Mouse (Mus musculus) thymus, postnatal 10 days (tissue): Measurements from ENCODE around the gene Robo3.

ENCODE experiments used
- DNase-seq, 2 experiments: peaks; one replicate each; pipeline ENCODE4 v3.0.0; 2021; ENCODE audit warnings: low spot score in 2 of 2

The Robo3 gene

GRCm38 (mm10) chr9:37430582-37430981, 2.5 kb downstream of the Robo3 start:
- DNase-seq = peak; percentile 51 to 79

- no peak for DNase-seq
These were observed 3.7 kb downstream of the Robo3 start for GRCm38 (mm10) chr9:37429326-37429725.

- DNase-seq = peak; percentile 31 to 44
These were observed 11.8 kb downstream of the Robo3 start for GRCm38 (mm10) chr9:37421239-37421638.

- DNase-seq = peak; percentile 63 to 72
These were observed 12.4 kb downstream of the Robo3 start for GRCm38 (mm10) chr9:37420676-37421075.

GRCm38 (mm10) chr9:37418791-37419190, 14.3 kb downstream of the Robo3 start:
- no peak for DNase-seq

DNA sequence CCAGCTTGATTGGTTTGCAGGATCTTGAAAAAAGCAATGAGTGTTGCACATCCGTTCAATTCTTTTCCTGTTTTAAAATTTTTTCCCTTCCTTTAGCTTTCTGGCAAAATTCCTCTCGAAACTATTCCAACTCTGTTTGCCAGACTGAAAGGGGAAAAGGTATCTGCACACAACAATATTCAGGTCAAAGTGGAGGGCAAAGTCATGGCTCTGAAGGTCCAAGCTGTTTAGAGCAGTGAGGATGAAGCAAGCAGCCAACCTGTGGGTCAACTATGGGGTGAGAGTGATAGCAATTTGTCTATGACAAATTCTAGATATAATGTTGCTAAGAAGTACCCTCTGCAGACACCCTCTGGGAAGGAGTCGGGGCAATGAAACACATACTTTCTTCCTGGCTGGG, 18.4 kb downstream of the Robo3 start:
- DNase-seq = no peak

GRCm38 (mm10) chr9:37412989-37413388, 20.1 kb downstream of the Robo3 start:
- DNase-seq = no peak

DNA sequence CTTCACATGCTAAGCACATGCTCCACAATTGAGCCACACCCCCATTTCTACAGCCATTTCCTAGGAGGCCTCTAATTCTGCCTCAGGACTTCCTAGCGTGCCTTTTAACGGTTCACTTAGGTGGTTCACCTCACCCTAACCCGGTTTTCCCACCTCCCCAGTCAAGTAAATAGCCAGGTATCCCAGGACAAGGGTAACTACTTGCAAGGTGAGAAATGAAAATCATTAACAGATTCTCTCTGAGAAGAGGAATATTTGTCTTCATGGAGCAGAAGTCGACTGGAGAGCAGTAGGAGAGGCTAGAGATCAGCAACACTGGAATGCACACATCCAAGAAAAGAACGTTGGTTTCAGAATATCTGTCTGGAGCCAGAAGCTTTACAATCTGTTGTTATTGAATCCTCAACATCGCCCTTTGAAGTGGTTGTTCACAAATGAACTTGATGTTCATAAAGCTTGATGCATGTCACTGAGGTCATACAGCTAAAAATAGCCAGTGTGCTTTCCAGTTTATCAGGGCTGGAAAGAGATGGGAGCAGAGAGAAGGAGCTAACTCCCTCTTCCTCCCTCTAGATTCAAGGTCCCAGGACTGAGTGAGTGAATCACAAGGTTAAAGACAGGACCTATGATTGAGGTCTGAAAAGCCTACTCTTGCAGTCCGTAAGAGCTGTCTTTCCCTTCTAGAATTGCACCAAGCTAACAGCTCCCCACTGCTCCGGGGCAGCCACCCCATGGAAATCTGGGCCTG, 23.2 kb downstream of the Robo3 start:
- DNase-seq = no peak

GRCm38 (mm10) chr9:37407850-37408502, 25.1 kb downstream of the Robo3 start:
- DNase-seq = no peak

DNA sequence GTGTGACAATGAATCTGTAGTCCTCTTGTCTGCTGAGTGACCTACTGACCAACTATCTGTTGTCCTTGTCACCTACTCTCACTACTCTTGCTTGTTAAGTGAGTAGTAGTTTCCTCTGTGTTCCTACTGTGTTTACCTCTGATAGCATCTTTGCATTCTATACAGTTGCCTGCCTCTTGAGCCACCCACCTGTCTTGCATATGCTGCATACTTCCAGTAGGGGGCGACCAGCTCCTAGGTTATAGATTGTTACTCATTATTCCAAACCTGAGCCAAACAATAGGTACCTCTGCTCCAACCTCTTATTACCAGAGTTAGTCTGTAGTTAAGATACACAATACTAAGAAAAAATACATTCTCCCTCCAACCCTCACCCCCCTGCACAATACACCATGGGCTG, 26.7 kb downstream of the Robo3 start:
- DNase-seq = peak in 1 of 2 experiments; percentile 36

- no peak for DNase-seq
These were observed 30.0 kb downstream of the Robo3 start for GRCm38 (mm10) chr9:37403011-37403410.

GRCm38 (mm10) chr9:37402501-37402900, 30.5 kb downstream of the Robo3 start:
- DNase-seq = no peak

- DNase-seq = no peak
These were observed 31.2 kb downstream of the Robo3 start, which contains the start of gene Robo4 for GRCm38 (mm10) chr9:37401802-37402201. TSS of gene Robo4 (plus strand) at chr9:37401897.

- no peak for DNase-seq
These were observed 32.5 kb downstream of the Robo3 start for GRCm38 (mm10) chr9:37400585-37400984.

DNA sequence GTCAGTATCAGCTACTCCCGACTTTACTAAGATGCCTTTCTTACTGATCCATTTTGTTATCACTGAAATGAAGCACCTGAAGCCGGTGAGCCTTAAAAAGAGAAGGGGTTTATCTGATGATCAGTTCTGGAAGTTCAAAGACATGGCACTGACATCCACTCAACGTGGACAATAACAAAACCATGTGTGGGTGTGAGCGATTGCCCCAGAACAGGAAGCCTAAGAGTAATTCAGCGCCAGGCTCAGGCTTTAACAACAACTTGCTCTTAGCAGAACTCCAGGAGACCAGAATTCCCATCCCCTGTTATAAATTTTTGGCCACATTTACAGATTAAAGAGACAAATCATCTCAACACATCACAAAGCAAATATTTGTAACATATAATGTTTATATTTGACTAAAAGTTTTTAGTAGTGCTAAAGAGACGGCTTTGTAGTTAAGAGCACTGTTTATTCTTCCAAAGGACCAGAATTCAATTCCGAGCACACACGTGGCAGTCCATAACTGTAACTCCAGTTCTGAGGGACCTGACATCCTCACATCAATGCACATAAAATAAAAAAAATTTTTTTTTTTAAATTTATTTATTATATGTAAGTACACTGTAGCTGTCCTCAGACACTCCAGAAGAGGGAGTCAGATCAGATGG, 39.4 kb downstream of the Robo3 start:
- no peak for DNase-seq

DNA sequence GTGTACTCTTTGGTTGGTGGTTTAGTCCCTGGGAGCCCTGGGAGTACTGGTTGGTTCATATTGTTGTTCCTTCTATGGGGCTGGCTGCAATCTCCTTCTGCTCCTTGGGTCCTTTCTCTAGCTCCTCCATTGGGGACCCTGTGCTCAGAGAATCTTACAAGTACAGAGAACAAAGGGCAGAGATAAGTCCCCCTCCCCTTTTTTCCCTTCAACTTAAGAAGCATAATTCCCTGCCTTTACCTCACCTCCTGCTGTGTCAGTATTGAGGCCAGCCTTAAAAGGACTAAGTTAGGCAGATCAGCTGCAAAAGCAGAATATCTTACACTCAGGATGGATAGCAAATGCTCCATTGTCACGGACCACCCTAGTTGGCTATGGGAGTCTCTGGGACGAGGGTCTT, 41.0 kb downstream of the Robo3 start:
- DNase-seq = no peak

GRCm38 (mm10) chr9:37390891-37391290, 42.2 kb downstream of the Robo3 start:
- DNase-seq = no peak

GRCm38 (mm10) chr9:37384284-37385182, 48.5 kb downstream of the Robo3 start:
- no peak for DNase-seq

DNA sequence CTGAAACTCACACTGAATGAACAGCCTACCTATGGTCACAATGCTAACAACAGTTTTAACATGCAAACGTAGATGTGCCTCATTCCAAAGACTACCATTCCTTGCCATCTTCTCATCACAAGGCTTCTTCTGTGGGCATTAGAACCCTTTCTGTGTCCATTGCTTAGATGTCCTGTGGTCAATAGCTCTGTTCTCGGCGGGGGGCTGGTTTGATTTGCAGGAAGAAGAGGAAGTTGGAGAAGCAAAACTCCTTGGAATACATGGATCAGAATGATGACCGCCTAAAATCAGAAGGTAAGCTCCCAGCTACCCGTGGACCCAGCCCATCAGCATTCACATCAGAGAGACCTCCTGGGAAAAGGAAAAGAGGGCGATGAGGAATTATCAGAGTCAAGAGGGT, 49.9 kb downstream of the Robo3 start:
- DNase-seq = no peak

DNA sequence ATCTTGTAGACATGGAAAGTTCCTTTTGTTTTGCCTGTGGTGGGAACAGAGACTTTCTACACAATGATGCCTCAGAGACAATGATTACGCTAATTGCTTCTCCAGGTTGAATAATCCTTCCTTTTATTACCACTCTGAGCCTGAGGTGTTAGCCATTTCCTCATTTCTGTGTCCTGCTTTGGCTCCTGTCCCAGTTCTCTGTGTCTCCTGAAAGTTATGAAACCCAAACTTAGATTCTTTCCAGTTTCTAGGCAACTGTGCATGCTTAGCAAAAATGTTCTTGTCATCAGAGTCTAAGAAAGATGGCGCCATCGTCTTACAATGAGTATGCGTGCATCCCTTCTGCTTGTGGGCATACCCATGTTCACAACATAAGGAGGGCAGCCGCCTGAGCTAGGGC, 57.3 kb downstream of the Robo3 start:
- no peak for DNase-seq

DNA sequence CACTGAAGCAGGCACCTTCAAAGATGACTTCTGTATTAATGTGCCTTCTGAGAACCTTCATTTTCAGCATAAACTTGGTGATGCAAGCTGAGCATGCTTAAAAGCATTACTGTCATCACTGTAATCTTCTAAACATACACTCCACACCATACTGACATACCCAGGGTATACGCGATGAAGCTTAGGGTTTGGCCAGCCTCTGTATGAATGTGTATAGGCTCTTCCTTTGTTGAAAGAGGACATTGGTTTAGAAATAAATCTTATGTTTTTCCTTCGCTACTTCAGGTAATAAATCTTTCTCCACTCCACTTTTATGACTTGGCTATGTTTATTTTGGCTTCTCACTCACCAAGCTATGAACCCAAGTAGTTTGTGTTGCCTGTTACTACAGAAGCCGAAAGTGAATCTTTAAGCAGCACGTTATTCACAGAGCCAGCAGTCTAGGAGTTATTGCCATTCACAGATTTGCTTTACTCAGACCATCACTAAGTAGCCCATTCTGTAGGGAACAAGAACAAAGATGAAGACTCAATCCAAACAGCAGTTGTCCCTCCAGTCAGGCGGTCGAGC, 61.7 kb downstream of the Robo3 start:
- DNase-seq = no peak
